Mouse (Mus musculus): ENCODE results near the gene Mthfsl.
"Not testable (repeated sequence)": the region's sequence is repeated elsewhere in the genome, so short reads cannot be mapped to it uniquely, and the experiment has no call there.

Gene Mthfsl

DNA sequence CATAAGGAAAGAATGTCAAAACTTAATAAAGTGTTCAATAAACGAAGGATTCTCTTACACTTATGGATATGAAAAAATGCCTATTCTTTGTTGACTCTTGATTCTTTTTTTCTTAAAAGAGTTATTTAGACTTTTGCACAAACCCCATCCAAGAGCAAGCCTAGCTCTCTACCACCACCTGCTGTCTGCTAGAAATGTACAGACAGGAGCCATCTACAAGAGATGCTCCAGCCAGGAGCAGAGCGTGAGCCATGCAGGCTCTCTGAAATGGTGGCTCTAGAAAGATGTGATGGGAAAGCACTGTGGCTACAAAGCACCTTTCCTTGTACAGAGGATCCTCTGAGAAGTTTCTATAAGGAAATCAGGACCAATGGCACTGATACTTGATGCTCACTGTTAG lies 21.4 kb downstream of the Mthfsl start:
- ATAC-seq (ENCODE audit: insufficient number of reproducible peaks, low FRiP score, low TSS enrichment) = 0 out of 2 replicates have a peak, but pooled peaks have one; percentile 36

DNA sequence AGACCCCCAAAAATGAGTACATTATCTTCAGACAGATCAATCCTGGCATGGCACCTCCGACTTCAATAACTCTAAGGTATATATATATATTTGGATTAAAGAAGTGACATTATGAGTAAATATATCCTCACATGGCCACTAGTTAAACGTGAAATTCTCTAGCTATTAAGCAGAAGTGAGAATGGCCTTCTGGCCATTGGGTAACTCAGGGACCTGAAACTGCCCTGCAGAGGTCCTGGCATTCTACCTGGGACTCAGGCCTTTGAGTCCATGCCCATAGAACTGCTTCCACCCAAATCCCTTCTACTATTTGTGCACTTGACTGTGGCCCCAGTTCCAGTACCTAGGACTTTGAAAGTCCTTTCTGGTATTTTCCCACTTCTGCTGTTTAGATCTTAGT lies 28.8 kb downstream of the Mthfsl start:
- not testable (repeated sequence) for ATAC-seq (ENCODE audit: insufficient number of reproducible peaks, low FRiP score, low TSS enrichment)

DNA sequence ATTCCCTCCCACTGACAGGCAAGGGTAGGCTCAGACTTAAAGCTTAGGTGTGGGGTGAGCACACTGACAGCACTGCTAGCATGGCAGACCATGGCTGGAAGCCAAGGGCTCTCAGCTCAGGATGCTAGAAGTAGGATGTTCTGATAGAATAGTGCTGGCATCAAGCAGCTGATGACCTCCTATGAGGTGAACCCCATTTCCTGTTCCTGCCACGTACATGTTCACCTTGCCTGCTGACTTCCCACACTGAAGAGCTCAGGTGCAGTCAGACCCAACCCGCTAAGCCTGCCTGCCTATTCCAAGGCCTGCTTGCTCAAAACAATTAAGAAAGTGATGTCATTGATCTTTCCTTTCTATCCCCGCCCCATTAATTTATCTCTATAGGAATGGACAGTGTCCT lies 30.6 kb downstream of the Mthfsl start:
- ATAC-seq (ENCODE audit: insufficient number of reproducible peaks, low FRiP score, low TSS enrichment) = not testable (repeated sequence)

DNA sequence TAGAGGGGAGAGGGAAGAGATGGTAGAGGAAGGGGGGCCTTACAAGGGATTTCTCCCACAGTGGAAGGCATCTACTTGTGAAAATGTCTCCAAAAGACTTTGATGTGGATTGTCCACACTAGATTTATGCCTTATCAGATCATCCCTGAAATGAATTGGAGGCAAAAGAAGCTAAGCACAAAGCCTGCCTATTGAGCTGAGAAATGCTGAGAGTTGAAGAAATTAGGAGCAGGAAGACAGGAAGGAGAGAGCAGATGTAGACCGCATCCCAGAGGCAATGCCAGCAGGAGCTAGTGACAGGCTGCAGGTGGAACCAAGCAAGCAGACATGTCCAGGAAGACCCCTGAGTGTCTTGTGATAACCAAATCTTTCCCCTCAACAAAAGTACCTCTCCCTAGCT lies 33.4 kb downstream of the Mthfsl start:
- not testable (repeated sequence) for ATAC-seq (ENCODE audit: insufficient number of reproducible peaks, low FRiP score, low TSS enrichment)

DNA sequence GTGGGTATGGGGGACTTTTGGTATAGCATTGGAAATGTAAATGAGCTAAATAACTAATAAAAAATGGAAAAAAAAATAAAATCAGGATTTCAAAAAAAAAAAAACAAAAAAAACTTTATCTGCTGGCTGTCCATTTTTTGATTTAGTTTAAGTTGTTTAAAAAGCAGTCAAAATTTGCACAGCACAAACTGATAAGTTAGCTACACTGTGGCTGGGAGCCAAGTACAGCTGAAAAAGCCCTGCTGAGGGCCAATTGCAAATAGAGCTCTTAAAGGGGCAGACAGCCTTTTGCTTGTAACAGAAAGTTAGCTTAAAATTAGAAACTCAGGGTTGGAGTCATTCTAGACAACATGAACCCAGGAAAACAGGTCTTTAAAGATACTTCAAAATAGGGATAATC lies 61.8 kb downstream of the Mthfsl start:
- not testable (repeated sequence) for ATAC-seq (ENCODE audit: insufficient number of reproducible peaks, low FRiP score, low TSS enrichment)

DNA sequence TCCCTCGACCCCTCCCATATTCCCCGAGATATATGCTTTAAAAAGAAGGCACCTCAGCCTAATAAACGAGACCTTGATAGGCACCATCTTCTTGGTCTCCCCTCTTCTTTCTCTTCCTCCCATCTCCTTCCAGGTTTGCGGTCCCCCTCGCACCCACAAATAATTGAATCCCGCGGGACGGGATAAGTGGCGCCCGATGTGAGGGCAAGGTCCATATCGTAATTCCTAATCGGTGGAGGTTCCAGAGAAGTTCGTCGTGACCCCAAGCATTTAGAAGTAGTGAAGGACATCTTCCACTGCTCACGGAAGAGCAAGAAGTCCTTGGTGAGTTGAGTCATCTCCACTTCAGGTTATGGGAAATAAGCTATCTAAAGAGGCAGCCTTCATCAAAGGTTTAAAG lies 69.4 kb downstream of the Mthfsl start:
- ATAC-seq (ENCODE audit: insufficient number of reproducible peaks, low FRiP score, low TSS enrichment) = not testable (repeated sequence)
